Mouse (Mus musculus) liver, postnatal 0 days (tissue): ENCODE data around the gene Nsrp1.

Source experiments
- CTCF ChIP-seq: sonication (generic); IDR thresholded peaks from 2 replicates; pipeline ENCODE4 v1.5.1; 2016; ENCODE audit warnings: antibody characterized with exemption, low read depth
- EP300 ChIP-seq: IDR thresholded peaks from 2 replicates; pipeline ENCODE4 v1.6.1; 2016; ENCODE audit warnings: antibody characterized with exemption, low read depth, mild to moderate bottlenecking

- TF ChIP-seq CTCF (no peak), EP300 (no peak)
These were observed 1.1 kb upstream of the Nsrp1 start for GRCm38 (mm10) chr11:77079361-77079760.
